Mouse (Mus musculus): ENCODE results near the gene Pros1. TPM values are rescaled to one million over a fixed set of nuclear protein-coding genes. Genes with fewer than 3 reads are reported as not detected.

Gene Pros1
- polyA plus RNA-seq, 1 experiment from 2014 or later = 8.5 TPM

- no peak overlapping the region for H3K9ac ChIP-seq (ENCODE audit: low read depth, low read length)
- no peaks in the 10 kb centered on the region for H3K36me3 ChIP-seq (ENCODE audit: control insufficient read depth, insufficient read depth, low read length)
- no peak overlapping the region for H3K27ac ChIP-seq (ENCODE audit: low read length)
- H3K4me1 ChIP-seq (ENCODE audit: control insufficient read depth, insufficient read depth, low read length) = 0 out of 2 replicates have a peak, but pooled peaks cover 6% of the 10 kb centered on the region
- no peaks in the 10 kb centered on the region for H3K9me3 ChIP-seq (replicated peaks; ENCODE audit: control insufficient read depth, low read length, poor library complexity, severe bottlenecking)
- WGBS = 96% methylated on average over 2 of the region's 2 CpGs
- no peak overlapping the region for H3K4me2 ChIP-seq (ENCODE audit: low read length)
- H3K27me3 ChIP-seq (ENCODE audit: control insufficient read depth, insufficient read depth, low read depth, low read length) = no peaks in the 10 kb centered on the region
- no peak overlapping the region for H3K4me3 ChIP-seq (ENCODE audit: low read depth, low read length)
- ATAC-seq = no peak
These were observed 2.2 kb downstream of the Pros1 start for GRCm38 (mm10) chr16:62856273-62856672.

- ATAC-seq = no peak
- no peak overlapping the region for H3K27ac ChIP-seq (ENCODE audit: low read length)
- 0 out of 2 replicates have a peak, but pooled peaks cover 6% of the 10 kb centered on the region for H3K4me1 ChIP-seq (ENCODE audit: control insufficient read depth, insufficient read depth, low read length)
- H3K9ac ChIP-seq (ENCODE audit: low read depth, low read length) = no peak overlapping the region
- no peaks in the 10 kb centered on the region for H3K36me3 ChIP-seq (ENCODE audit: control insufficient read depth, insufficient read depth, low read length)
- H3K4me3 ChIP-seq (ENCODE audit: low read depth, low read length) = no peak overlapping the region
- 91% methylated on average over 2 of the region's 2 CpGs for WGBS
- no peaks in the 10 kb centered on the region for H3K27me3 ChIP-seq (ENCODE audit: control insufficient read depth, insufficient read depth, low read depth, low read length)
- no peak overlapping the region for H3K4me2 ChIP-seq (ENCODE audit: low read length)
- H3K9me3 ChIP-seq (replicated peaks; ENCODE audit: control insufficient read depth, low read length, poor library complexity, severe bottlenecking) = no peaks in the 10 kb centered on the region
These were observed 3.4 kb downstream of the Pros1 start for GRCm38 (mm10) chr16:62857498-62857897.

- H3K9me3 ChIP-seq (replicated peaks; ENCODE audit: control insufficient read depth, low read length, poor library complexity, severe bottlenecking) = no peaks in the 10 kb centered on the region
- H3K27me3 ChIP-seq (ENCODE audit: control insufficient read depth, insufficient read depth, low read depth, low read length) = no peaks in the 10 kb centered on the region
- 97% methylated on average over 1 of the region's 1 CpGs for WGBS
- H3K4me3 ChIP-seq (ENCODE audit: low read depth, low read length) = no peak overlapping the region
- no peaks in the 10 kb centered on the region for H3K36me3 ChIP-seq (ENCODE audit: control insufficient read depth, insufficient read depth, low read length)
- no peak overlapping the region for H3K4me2 ChIP-seq (ENCODE audit: low read length)
- H3K9ac ChIP-seq (ENCODE audit: low read depth, low read length) = no peak overlapping the region
- H3K4me1 ChIP-seq (ENCODE audit: control insufficient read depth, insufficient read depth, low read length) = 0 out of 2 replicates have a peak, but pooled peaks cover 6% of the 10 kb centered on the region
- no peak overlapping the region for H3K27ac ChIP-seq (ENCODE audit: low read length)
- no peak for ATAC-seq
These were observed 3.9 kb downstream of the Pros1 start for GRCm38 (mm10) chr16:62858018-62858417.

DNA sequence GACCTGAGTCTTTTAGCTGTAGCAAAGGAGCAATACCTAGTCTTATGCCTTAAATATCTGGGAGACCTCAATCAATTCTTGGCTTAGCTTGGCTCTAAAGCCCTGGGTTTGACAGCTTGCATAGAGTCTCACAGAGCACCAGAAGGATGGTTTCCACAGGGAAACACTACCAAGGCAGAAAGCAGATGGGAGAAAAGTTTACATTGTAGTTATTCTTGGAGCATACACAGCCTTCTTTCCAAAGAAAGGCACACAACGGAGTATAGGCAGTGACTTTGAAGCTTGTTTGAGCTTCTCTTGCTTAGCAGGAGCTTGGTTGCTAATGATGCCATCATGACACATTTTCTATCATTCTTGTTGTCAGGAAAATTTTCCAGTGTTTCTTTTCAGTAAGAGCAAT lies 6.0 kb downstream of the Pros1 start:
- no peak overlapping the region for H3K9ac ChIP-seq (ENCODE audit: low read depth, low read length)
- no peaks in the 10 kb centered on the region for H3K36me3 ChIP-seq (ENCODE audit: control insufficient read depth, insufficient read depth, low read length)
- H3K4me3 ChIP-seq (ENCODE audit: low read depth, low read length) = no peak overlapping the region
- no peak for ATAC-seq
- H3K4me1 ChIP-seq (ENCODE audit: control insufficient read depth, insufficient read depth, low read length) = no peaks in the 10 kb centered on the region
- H3K27ac ChIP-seq (ENCODE audit: low read length) = no peak overlapping the region
- no peaks in the 10 kb centered on the region for H3K9me3 ChIP-seq (replicated peaks; ENCODE audit: control insufficient read depth, low read length, poor library complexity, severe bottlenecking)
- no peak overlapping the region for H3K4me2 ChIP-seq (ENCODE audit: low read length)
- no peaks in the 10 kb centered on the region for H3K27me3 ChIP-seq (ENCODE audit: control insufficient read depth, insufficient read depth, low read depth, low read length)
- WGBS = 88% methylated on average over 1 of the region's 1 CpGs

DNA sequence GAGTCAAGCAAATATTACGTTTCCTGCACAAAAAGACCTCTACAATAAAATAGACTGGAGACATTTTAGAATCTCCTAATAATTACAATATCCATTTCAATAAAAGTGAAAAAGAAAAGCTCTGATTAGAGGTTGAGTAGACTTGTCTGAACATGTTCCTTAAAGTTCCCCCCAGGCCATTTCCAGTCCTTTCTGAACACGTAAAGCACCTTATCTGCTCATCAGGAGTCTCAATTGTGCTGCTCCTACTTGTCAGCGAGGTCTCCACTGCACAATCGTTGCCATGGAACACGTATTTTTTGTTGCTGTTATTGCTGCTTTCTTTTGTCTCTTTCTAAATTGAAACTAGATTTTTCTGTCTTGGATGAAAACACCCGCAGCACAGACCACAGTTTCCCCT lies 7.3 kb downstream of the Pros1 start:
- WGBS = 49% methylated on average over 6 of the region's 6 CpGs
- Histone ChIP-seq H3K4me2 (ENCODE audit: low read length) (no peak overlapping the region), H3K4me3 (ENCODE audit: low read depth, low read length) (no peak overlapping the region), H3K36me3 (ENCODE audit: control insufficient read depth, insufficient read depth, low read length) (no peaks in the 10 kb centered on the region), H3K4me1 (ENCODE audit: control insufficient read depth, insufficient read depth, low read length) (no peaks in the 10 kb centered on the region), H3K27ac (ENCODE audit: low read length) (no peak overlapping the region), H3K9ac (ENCODE audit: low read depth, low read length) (no peak overlapping the region), H3K9me3 (replicated peaks; ENCODE audit: control insufficient read depth, low read length, poor library complexity, severe bottlenecking) (no peaks in the 10 kb centered on the region), H3K27me3 (ENCODE audit: control insufficient read depth, insufficient read depth, low read depth, low read length) (no peaks in the 10 kb centered on the region)
- no peak for ATAC-seq

DNA sequence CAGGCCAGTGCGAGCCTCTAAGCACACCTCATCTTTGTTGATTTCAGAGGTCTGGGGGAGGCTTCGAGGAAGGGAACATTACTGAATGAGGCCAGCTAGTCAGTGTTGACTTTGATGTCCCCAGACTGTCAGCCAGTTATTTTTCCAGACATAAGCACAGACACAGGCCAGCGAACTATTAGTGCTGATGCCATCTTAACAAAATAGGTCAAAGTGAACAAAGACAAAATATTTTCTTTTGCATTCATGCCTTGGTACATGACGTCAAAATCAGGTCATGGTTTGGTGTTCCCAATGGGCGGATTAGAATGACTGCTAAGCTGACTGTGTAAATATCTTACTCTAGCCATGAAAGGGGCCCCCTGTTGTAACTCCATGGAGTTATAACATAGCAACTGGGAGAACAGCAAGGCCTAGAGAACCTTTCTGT lies 18.6 kb downstream of the Pros1 start:
- Histone ChIP-seq H3K4me3 (ENCODE audit: low read depth, low read length) (no peak overlapping the region), H3K9ac (ENCODE audit: low read depth, low read length) (no peak overlapping the region), H3K27me3 (ENCODE audit: control insufficient read depth, insufficient read depth, low read depth, low read length) (no peaks in the 10 kb centered on the region), H3K27ac (ENCODE audit: low read length) (no peak overlapping the region), H3K4me2 (ENCODE audit: low read length) (no peak overlapping the region), H3K4me1 (ENCODE audit: control insufficient read depth, insufficient read depth, low read length) (no peaks in the 10 kb centered on the region), H3K36me3 (ENCODE audit: control insufficient read depth, insufficient read depth, low read length) (no peaks in the 10 kb centered on the region), H3K9me3 (replicated peaks; ENCODE audit: control insufficient read depth, low read length, poor library complexity, severe bottlenecking) (no peaks in the 10 kb centered on the region)
- no peak for ATAC-seq
- 53% methylated on average over 5 of the region's 5 CpGs for WGBS

GRCm38 (mm10) chr16:62873180-62873579 lies 19.1 kb downstream of the Pros1 start:
- Histone ChIP-seq H3K27ac (ENCODE audit: low read length) (no peak overlapping the region), H3K4me1 (ENCODE audit: control insufficient read depth, insufficient read depth, low read length) (no peaks in the 10 kb centered on the region), H3K9me3 (replicated peaks; ENCODE audit: control insufficient read depth, low read length, poor library complexity, severe bottlenecking) (no peaks in the 10 kb centered on the region), H3K9ac (ENCODE audit: low read depth, low read length) (no peak overlapping the region), H3K36me3 (ENCODE audit: control insufficient read depth, insufficient read depth, low read length) (no peaks in the 10 kb centered on the region), H3K4me3 (ENCODE audit: low read depth, low read length) (no peak overlapping the region), H3K27me3 (ENCODE audit: control insufficient read depth, insufficient read depth, low read depth, low read length) (no peaks in the 10 kb centered on the region), H3K4me2 (ENCODE audit: low read length) (no peak overlapping the region)
- no peak for ATAC-seq
- 78% methylated on average over 4 of the region's 4 CpGs for WGBS

DNA sequence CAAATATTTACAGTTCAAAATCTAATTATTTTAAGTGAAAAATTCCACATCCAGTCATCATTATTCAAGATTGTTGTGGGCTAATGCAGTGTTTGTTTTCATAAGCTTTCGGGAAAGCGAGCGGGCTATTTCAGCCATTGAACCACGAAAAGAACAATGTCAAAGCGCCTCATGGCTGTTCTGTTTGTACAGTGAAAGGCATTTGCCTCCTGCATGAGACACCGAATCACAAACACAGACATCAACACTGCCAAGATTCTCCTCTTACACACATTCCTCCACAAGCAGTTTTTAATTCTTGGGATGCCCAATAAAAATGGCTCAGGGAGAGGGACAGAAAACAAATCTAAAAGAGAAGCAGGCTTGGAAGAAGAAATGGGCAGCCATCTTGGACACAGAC lies 20.0 kb downstream of the Pros1 start:
- H3K9ac ChIP-seq (ENCODE audit: low read depth, low read length) = no peak overlapping the region
- 85% methylated on average over 6 of the region's 6 CpGs for WGBS
- ATAC-seq = no peak
- no peaks in the 10 kb centered on the region for H3K27me3 ChIP-seq (ENCODE audit: control insufficient read depth, insufficient read depth, low read depth, low read length)
- no peaks in the 10 kb centered on the region for H3K36me3 ChIP-seq (ENCODE audit: control insufficient read depth, insufficient read depth, low read length)
- no peak overlapping the region for H3K4me3 ChIP-seq (ENCODE audit: low read depth, low read length)
- no peaks in the 10 kb centered on the region for H3K4me1 ChIP-seq (ENCODE audit: control insufficient read depth, insufficient read depth, low read length)
- no peak overlapping the region for H3K27ac ChIP-seq (ENCODE audit: low read length)
- no peak overlapping the region for H3K4me2 ChIP-seq (ENCODE audit: low read length)
- H3K9me3 ChIP-seq (replicated peaks; ENCODE audit: control insufficient read depth, low read length, poor library complexity, severe bottlenecking) = no peaks in the 10 kb centered on the region

GRCm38 (mm10) chr16:62895824-62896223 lies 41.7 kb downstream of the Pros1 start:
- ATAC-seq = no peak
- no peaks in the 10 kb centered on the region for H3K36me3 ChIP-seq (ENCODE audit: control insufficient read depth, insufficient read depth, low read length)
- H3K4me3 ChIP-seq (ENCODE audit: low read depth, low read length) = no peak overlapping the region
- no peak overlapping the region for H3K9ac ChIP-seq (ENCODE audit: low read depth, low read length)
- no peaks in the 10 kb centered on the region for H3K4me1 ChIP-seq (ENCODE audit: control insufficient read depth, insufficient read depth, low read length)
- no peaks in the 10 kb centered on the region for H3K27me3 ChIP-seq (ENCODE audit: control insufficient read depth, insufficient read depth, low read depth, low read length)
- no peak overlapping the region for H3K27ac ChIP-seq (ENCODE audit: low read length)
- no peak overlapping the region for H3K4me2 ChIP-seq (ENCODE audit: low read length)
- 79% methylated on average over 3 of the region's 3 CpGs for WGBS
- no peaks in the 10 kb centered on the region for H3K9me3 ChIP-seq (replicated peaks; ENCODE audit: control insufficient read depth, low read length, poor library complexity, severe bottlenecking)

GRCm38 (mm10) chr16:62911364-62911763 lies 57.3 kb downstream of the Pros1 start:
- Histone ChIP-seq H3K4me1 (ENCODE audit: control insufficient read depth, insufficient read depth, low read length) (no peaks in the 10 kb centered on the region), H3K9me3 (replicated peaks; ENCODE audit: control insufficient read depth, low read length, poor library complexity, severe bottlenecking) (no peaks in the 10 kb centered on the region), H3K36me3 (ENCODE audit: control insufficient read depth, insufficient read depth, low read length) (no peaks in the 10 kb centered on the region), H3K4me3 (ENCODE audit: low read depth, low read length) (no peak overlapping the region), H3K27me3 (ENCODE audit: control insufficient read depth, insufficient read depth, low read depth, low read length) (no peaks in the 10 kb centered on the region), H3K9ac (ENCODE audit: low read depth, low read length) (no peak overlapping the region), H3K27ac (ENCODE audit: low read length) (no peak overlapping the region), H3K4me2 (ENCODE audit: low read length) (no peak overlapping the region)
- ATAC-seq = no peak
- WGBS = 57% methylated on average over 1 of the region's 1 CpGs
